Mouse (Mus musculus) lung, adult 2 months (tissue): ENCODE measurements around the gene Paxx.

Experiments used
- CTCF ChIP-seq: fragments of 200-500 bp; IDR thresholded peaks from 2 replicates; pipeline ENCODE4 v1.5.1; 2011; ENCODE audit warnings: mild to moderate bottlenecking, low read length, control low read depth; ENCODE audit not compliant: insufficient read depth
- POLR2A ChIP-seq: fragments of 200-500 bp; IDR thresholded peaks from 2 replicates; pipeline ENCODE4 v1.6.1; 2011; ENCODE audit warnings: low read depth, mild to moderate bottlenecking, control low read depth, low read length, borderline replicate concordance; ENCODE audit errors: extremely low read depth

GRCm38 (mm10) chr2:25500071-25500575 lies 39.2 kb upstream of the Paxx start:
- TF ChIP-seq CTCF, result no peak
- no peak for TF ChIP-seq POLR2A
